Mouse (Mus musculus): ENCODE results near the gene Nudt6.
A peak's percentile ranks its signal among the peaks of the same experiment; 100 is the strongest.

Nudt6 gene

GRCm38 (mm10) chr3:37383096-37383765, 36.8 kb downstream of the Nudt6 start:
- DNase-seq (ENCODE audit: low spot score in 2 of 2): no peak

- no peak for DNase-seq (ENCODE audit: low spot score in 2 of 2)
Measured at GRCm38 (mm10) chr3:37381457-37381856, 38.6 kb downstream of the Nudt6 start.

GRCm38 (mm10) chr3:37379930-37380881, 39.8 kb downstream of the Nudt6 start:
- DNase-seq (ENCODE audit: low spot score in 2 of 2): peak in 1 of 2 experiments; percentile 53

GRCm38 (mm10) chr3:37379201-37379600, 40.8 kb downstream of the Nudt6 start:
- no peak for DNase-seq (ENCODE audit: low spot score in 2 of 2)

GRCm38 (mm10) chr3:37378412-37378811, 41.6 kb downstream of the Nudt6 start:
- DNase-seq (ENCODE audit: low spot score in 2 of 2): peak in 1 of 2 experiments; percentile 65

- DNase-seq (ENCODE audit: low spot score in 2 of 2): no peak
Measured at GRCm38 (mm10) chr3:37377926-37378325, 42.1 kb downstream of the Nudt6 start.

GRCm38 (mm10) chr3:37373712-37374111, 46.3 kb downstream of the Nudt6 start:
- peak in 1 of 2 experiments; percentile 53 for DNase-seq (ENCODE audit: low spot score in 2 of 2)

GRCm38 (mm10) chr3:37370407-37370806, 49.6 kb downstream of the Nudt6 start:
- DNase-seq (ENCODE audit: low spot score in 2 of 2): no peak

- no peak for DNase-seq (ENCODE audit: low spot score in 2 of 2)
Measured at GRCm38 (mm10) chr3:37366381-37367053, 53.5 kb downstream of the Nudt6 start.

GRCm38 (mm10) chr3:37365976-37366375, 54.0 kb downstream of the Nudt6 start:
- DNase-seq (ENCODE audit: low spot score in 2 of 2): no peak

- no peak for DNase-seq (ENCODE audit: low spot score in 2 of 2)
Measured at GRCm38 (mm10) chr3:37365144-37365543, 54.9 kb downstream of the Nudt6 start.

GRCm38 (mm10) chr3:37360729-37361128, 59.3 kb downstream of the Nudt6 start:
- DNase-seq (ENCODE audit: low spot score in 2 of 2): no peak

Measured in urinary bladder, postnatal 4 days (tissue).